8 mouse cellular contexts compared by ENCODE assay signal in genomic region chr11:3913316-3914108, GRCm38 (mm10). TPM values are rescaled to one million over a fixed set of nuclear protein-coding genes. Genes with fewer than 3 reads are reported as not detected.
A peak's percentile ranks its signal among the peaks of the same experiment; 100 is the strongest.
DNase-seq lines count a peak whose midpoint lies in the region; ATAC-seq and TF ChIP-seq lines count a peak whose summit lies in the region.

No protein-coding gene starts in this region.

- H3K9ac ChIP-seq in CH12.LX (ENCODE audit: insufficient read depth, low read depth) = peak overlapping the region; percentile 65
- peak overlapping the region; percentile 63 for H3K9ac ChIP-seq in forebrain, embryonic 11.5 days (ENCODE audit: low read length)
- H3K9ac ChIP-seq in heart, embryonic 15.5 days = peak overlapping the region; percentile 57
- no peak overlapping the region for H3K9ac ChIP-seq in liver, embryonic 14.5 days (replicated peaks)
- peak overlapping the region; percentile 22; the same call in 1 of the 2 replicates for H3K9ac ChIP-seq in stomach, embryonic 15.5 days

- H3K79me2 ChIP-seq in CH12.LX (replicated peaks; ENCODE audit: control insufficient read depth, extremely low read depth, insufficient read depth, poor library complexity, severe bottlenecking) = no peaks in the 10 kb centered on the region

- TF ChIP-seq POLR2A in CH12.LX (IDR thresholded peaks at IDR 0.05; ENCODE audit: low read depth, low read length) = peak; percentile 61

- peaks cover 13% of the 10 kb centered on the region for H3K27me3 ChIP-seq in CH12.LX (replicated peaks)
- peaks cover 2% of the 10 kb centered on the region; the same call in 1 of the 2 replicates for H3K27me3 ChIP-seq in forebrain, embryonic 11.5 days (ENCODE audit: control insufficient read depth, insufficient read depth, low read length)
- H3K27me3 ChIP-seq in heart, embryonic 15.5 days = no peaks in the 10 kb centered on the region
- peaks cover 27% of the 10 kb centered on the region for H3K27me3 ChIP-seq in liver, embryonic 14.5 days (ENCODE audit: control insufficient read depth, insufficient read depth, low read length)
- peaks cover 7% of the 10 kb centered on the region; the same call in 1 of the 2 replicates for H3K27me3 ChIP-seq in stomach, embryonic 15.5 days (replicated peaks)

- peaks cover 36 to 55% of the 10 kb centered on the region in 2 experiments for H3K4me1 ChIP-seq in CH12.LX (ENCODE audit: control insufficient read depth in 1 of 2, insufficient read depth in 2 of 2)
- H3K4me1 ChIP-seq in forebrain, embryonic 11.5 days (replicated peaks; ENCODE audit: control insufficient read depth, insufficient read depth, low read length) = peaks cover 16% of the 10 kb centered on the region
- peaks cover 42% of the 10 kb centered on the region for H3K4me1 ChIP-seq in heart, embryonic 15.5 days (replicated peaks)
- H3K4me1 ChIP-seq in liver, embryonic 14.5 days (replicated peaks; ENCODE audit: control insufficient read depth in 2 of 2, insufficient read depth in 2 of 2, low read length in 1 of 2) = peaks cover 4 to 8% of the 10 kb centered on the region in 2 experiments; a peak in 3 of 4 replicates
- peaks cover 34% of the 10 kb centered on the region for H3K4me1 ChIP-seq in stomach, embryonic 15.5 days

- TF ChIP-seq CTCF in CH12.LX (conservative IDR thresholded peaks at IDR 0.05 in 1 of 2, IDR thresholded peaks at IDR 0.05 in 1 of 2; ENCODE audit: low read depth in 2 of 2, low read length in 2 of 2) = no peak
- no peak for TF ChIP-seq CTCF in liver, embryonic 14.5 days (IDR thresholded peaks at IDR 0.05; ENCODE audit: low read depth)

- ATAC-seq in forebrain, embryonic 11.5 days (replicated peaks; ENCODE audit: low FRiP score) = peak; percentile 87
- ATAC-seq in heart, embryonic 15.5 days (replicated peaks; ENCODE audit: insufficient number of reproducible peaks, insufficient read depth, low FRiP score, low read depth) = peak; percentile 82
- peak; percentile 77 for ATAC-seq in liver, embryonic 14.5 days (ENCODE audit: insufficient read depth)
- peak; percentile 81 for ATAC-seq in stomach, embryonic 15.5 days (ENCODE audit: insufficient read depth, low FRiP score, low read depth)

- peak overlapping the region; percentile 15; the same call in 1 of the 2 replicates for H3K27ac ChIP-seq in CH12.LX (ENCODE audit: insufficient read depth, low read depth)
- H3K27ac ChIP-seq in forebrain, embryonic 11.5 days (ENCODE audit: low read depth, low read length) = no peak overlapping the region
- H3K27ac ChIP-seq in heart, embryonic 15.5 days = peak overlapping the region; percentile 50
- no peak overlapping the region for H3K27ac ChIP-seq in liver, embryonic 14.5 days
- peak overlapping the region; percentile 78 for H3K27ac ChIP-seq in stomach, embryonic 15.5 days

- no peak; the same call in 1 of the 2 replicates for TF ChIP-seq EP300 in CH12.LX (IDR thresholded peaks at IDR 0.05; ENCODE audit: low read length)
- no peak for TF ChIP-seq EP300 in liver, embryonic 14.5 days (IDR thresholded peaks at IDR 0.05; ENCODE audit: low read depth)

- TF ChIP-seq RAD21 in CH12.LX (IDR thresholded peaks at IDR 0.05; ENCODE audit: low read depth, low read length) = no peak

- H3K4me2 ChIP-seq in CH12.LX (ENCODE audit: insufficient read depth, low read depth, poor library complexity, severe bottlenecking) = peak overlapping the region; percentile 80
- peak overlapping the region; percentile 91 for H3K4me2 ChIP-seq in forebrain, embryonic 11.5 days (ENCODE audit: low read depth, low read length, severe bottlenecking)
- H3K4me2 ChIP-seq in heart, embryonic 15.5 days = peak overlapping the region; percentile 91
- H3K4me2 ChIP-seq in liver, embryonic 14.5 days (ENCODE audit: low read depth) = peak overlapping the region; percentile 58
- H3K4me2 ChIP-seq in stomach, embryonic 15.5 days = peak overlapping the region; percentile 83

- no peaks in the 10 kb centered on the region for H3K9me3 ChIP-seq in CH12.LX (replicated peaks; ENCODE audit: low read length)
- H3K9me3 ChIP-seq in forebrain, embryonic 11.5 days (ENCODE audit: control insufficient read depth, low read length) = no peaks in the 10 kb centered on the region
- no peaks in the 10 kb centered on the region for H3K9me3 ChIP-seq in heart, embryonic 15.5 days (replicated peaks)
- H3K9me3 ChIP-seq in liver, embryonic 14.5 days (ENCODE audit: control insufficient read depth, low read length) = no peaks in the 10 kb centered on the region
- no peaks in the 10 kb centered on the region for H3K9me3 ChIP-seq in stomach, embryonic 15.5 days

- peaks cover 0 to 6% of the 10 kb centered on the region in 2 experiments for H3K36me3 ChIP-seq in CH12.LX (replicated peaks in 1 of 2; ENCODE audit: control insufficient read depth in 1 of 2, insufficient read depth in 1 of 2, low read length in 1 of 2)
- H3K36me3 ChIP-seq in forebrain, embryonic 11.5 days (ENCODE audit: control insufficient read depth, insufficient read depth, low read length) = no peaks in the 10 kb centered on the region
- 0 out of 2 replicates have a peak, but pooled peaks cover 3% of the 10 kb centered on the region for H3K36me3 ChIP-seq in heart, embryonic 15.5 days
- H3K36me3 ChIP-seq in liver, embryonic 14.5 days (replicated peaks; ENCODE audit: control insufficient read depth, insufficient read depth, low read depth) = no peaks in the 10 kb centered on the region
- no peaks in the 10 kb centered on the region for H3K36me3 ChIP-seq in stomach, embryonic 15.5 days

- in situ Hi-C loops in CH12.LX (cut with MboI; ENCODE audit: low pct_ligation_motif_present, low pct_unique_long_range_greater_than_20kb, low sequenced_read_pairs) = loop anchor here (25.0 kb wide), 1 partner anchor 376 kb away; the partner anchor contains the start of gene Smtn

- under 1% methylated on average over 65 of the region's 65 CpGs for WGBS in forebrain, embryonic 11.5 days
- WGBS in heart, embryonic 15.5 days = under 1% methylated on average over 65 of the region's 65 CpGs
- under 1% methylated on average over 65 of the region's 65 CpGs for WGBS in liver, embryonic 14.5 days (ENCODE audit: insufficient replicate concordance)
- WGBS in stomach, embryonic 15.5 days = under 1% methylated on average over 65 of the region's 65 CpGs

- dilution Hi-C loops in CH12.LX (cut with MboI; ENCODE audit: extremely low pct_ligation_motif_present, extremely low pct_unique_long_range_greater_than_20kb, low sequenced_read_pairs) = no loop called here

- peak; percentile 85 for DNase-seq in CH12.LX (ENCODE audit: extremely low read depth)
- peak; percentile 61 for DNase-seq in c-Kit-positive CD71-positive TER-119-negative erythroid progenitor cells, embryonic 14.5 days (ENCODE audit: low read depth)
- peak; percentile 93 for DNase-seq in forebrain, embryonic 11.5 days (ENCODE audit: low spot score)
- peak; percentile 95 to 98 for DNase-seq in kidney, postnatal 25 days
- peak; percentile 46 to 55 (median 48) for DNase-seq in liver, embryonic 14.5 days (ENCODE audit: low read depth in 3 of 3, low spot score in 3 of 3)
- DNase-seq in neural tube, embryonic 10.5 days (ENCODE audit: extremely low spot score, low spot score) = peak; percentile 85

- H3K4me3 ChIP-seq in CH12.LX (replicated peaks in 1 of 3; ENCODE audit: low read depth in 2 of 3, low read length in 2 of 3, poor library complexity in 1 of 3) = peak overlapping the region; percentile 61 to 83 (median 75)
- H3K4me3 ChIP-seq in forebrain, embryonic 11.5 days (ENCODE audit: low read depth, low read length) = peak overlapping the region; percentile 54
- peak overlapping the region; percentile 57 for H3K4me3 ChIP-seq in heart, embryonic 15.5 days
- peak overlapping the region; percentile 37 to 38 for H3K4me3 ChIP-seq in liver, embryonic 14.5 days (ENCODE audit: insufficient read depth in 1 of 2, low read depth in 2 of 2, low read length in 2 of 2)
- peak overlapping the region; percentile 58 for H3K4me3 ChIP-seq in stomach, embryonic 15.5 days (replicated peaks)

RNA-seq across cellular contexts. Expression of gene Slc35e4, which starts 1.0 kb away (rescaled TPM):
- total RNA-seq in CH12.LX (2012; rRNA removed) (9.5 and 10.9 TPM in 2 replicates), CH12.LX (2014; rRNA removed) (3.3 and 4.5 TPM in 2 replicates)
- polyA plus RNA-seq in CH12.LX (2012; ENCODE audit: insufficient read length, low read depth) = 4.0 and 4.6 TPM in 2 replicates
- 3.5 and 3.9 TPM in 2 replicates for polyA plus RNA-seq in forebrain, embryonic 11.5 days (2014; fragmentation: Nextera tagmentation; extraction: Ambion mirVana)
- polyA plus RNA-seq in heart, embryonic 15.5 days (2015; fragmentation: Nextera tagmentation; extraction: Ambion mirVana) = 3.6 and 4.4 TPM in 2 replicates
- polyA plus RNA-seq in liver, embryonic 14.5 days (2012; rRNA removed) = 0.22 and 0.31 TPM in 2 replicates
- polyA plus RNA-seq in liver, embryonic 14.5 days (2014; fragmentation: Nextera tagmentation; extraction: Ambion mirVana) = 0.33 and 0.37 TPM in 2 replicates
- 4.0 and 4.7 TPM in 2 replicates for polyA plus RNA-seq in stomach, embryonic 15.5 days (2015; fragmentation: Nextera tagmentation; extraction: Ambion mirVana)

RNA-seq across cellular contexts. Expression of gene Tcn2, which starts 18.4 kb away (rescaled TPM):
- total RNA-seq in CH12.LX (2012; rRNA removed) = 4.7 and 8.6 TPM in 2 replicates
- 1.2 and 1.3 TPM in 2 replicates for total RNA-seq in CH12.LX (2014; rRNA removed)
- polyA plus RNA-seq in CH12.LX (2012; ENCODE audit: insufficient read length, low read depth) = 2.5 and 2.7 TPM in 2 replicates
- 23.1 and 26.0 TPM in 2 replicates for polyA plus RNA-seq in forebrain, embryonic 11.5 days (2014; fragmentation: Nextera tagmentation; extraction: Ambion mirVana)
- polyA plus RNA-seq in heart, embryonic 15.5 days (2015; fragmentation: Nextera tagmentation; extraction: Ambion mirVana) = 64.0 and 73.4 TPM in 2 replicates
- 14.6 and 16.7 TPM in 2 replicates for polyA plus RNA-seq in liver, embryonic 14.5 days (2012; rRNA removed)
- 16.3 and 17.5 TPM in 2 replicates for polyA plus RNA-seq in liver, embryonic 14.5 days (2014; fragmentation: Nextera tagmentation; extraction: Ambion mirVana)
- 40.0 and 43.6 TPM in 2 replicates for polyA plus RNA-seq in stomach, embryonic 15.5 days (2015; fragmentation: Nextera tagmentation; extraction: Ambion mirVana)

RNA-seq across cellular contexts. Expression of gene Dusp18, which starts 18.5 kb away (rescaled TPM):
- total RNA-seq in CH12.LX (2012; rRNA removed) = 4.7 and 4.8 TPM in 2 replicates
- 2.3 and 2.8 TPM in 2 replicates for total RNA-seq in CH12.LX (2014; rRNA removed)
- polyA plus RNA-seq in CH12.LX (2012; ENCODE audit: insufficient read length, low read depth) = 5.5 and 6.6 TPM in 2 replicates
- polyA plus RNA-seq in forebrain, embryonic 11.5 days (2014; fragmentation: Nextera tagmentation; extraction: Ambion mirVana) = 22.5 and 23.7 TPM in 2 replicates
- polyA plus RNA-seq in heart, embryonic 15.5 days (2015; fragmentation: Nextera tagmentation; extraction: Ambion mirVana) = 9.5 and 9.8 TPM in 2 replicates
- 0.15 and 0.16 TPM in 2 replicates for polyA plus RNA-seq in liver, embryonic 14.5 days (2012; rRNA removed)
- 0.20 and 0.27 TPM in 2 replicates for polyA plus RNA-seq in liver, embryonic 14.5 days (2014; fragmentation: Nextera tagmentation; extraction: Ambion mirVana)
- polyA plus RNA-seq in stomach, embryonic 15.5 days (2015; fragmentation: Nextera tagmentation; extraction: Ambion mirVana) = 8.0 and 8.1 TPM in 2 replicates

RNA-seq across cellular contexts. Expression of gene 4921536K21Rik, which starts 18.6 kb away (rescaled TPM):
- 0.08 and 0.21 TPM in 2 replicates for total RNA-seq in CH12.LX (2012; rRNA removed)
- 0.08 TPM in 1 of 2 replicates, not detected in the other for total RNA-seq in CH12.LX (2014; rRNA removed)
- 0.56 and 0.61 TPM in 2 replicates for polyA plus RNA-seq in CH12.LX (2012; ENCODE audit: insufficient read length, low read depth)
- 0.51 and 0.60 TPM in 2 replicates for polyA plus RNA-seq in forebrain, embryonic 11.5 days (2014; fragmentation: Nextera tagmentation; extraction: Ambion mirVana)
- polyA plus RNA-seq in heart, embryonic 15.5 days (2015; fragmentation: Nextera tagmentation; extraction: Ambion mirVana) = 0.06 and 0.21 TPM in 2 replicates
- polyA plus RNA-seq in liver, embryonic 14.5 days (2012; rRNA removed) = 0.02 and 0.06 TPM in 2 replicates
- not detected in 2 replicates for polyA plus RNA-seq in liver, embryonic 14.5 days (2014; fragmentation: Nextera tagmentation; extraction: Ambion mirVana)
- 0.19 and 0.32 TPM in 2 replicates for polyA plus RNA-seq in stomach, embryonic 15.5 days (2015; fragmentation: Nextera tagmentation; extraction: Ambion mirVana)

RNA-seq across cellular contexts. Expression of gene Osbp2, which starts 49.8 kb away (rescaled TPM):
- total RNA-seq in CH12.LX (2012; rRNA removed) (not detected in 2 replicates), CH12.LX (2014; rRNA removed) (not detected in 2 replicates)
- polyA plus RNA-seq in CH12.LX (2012; ENCODE audit: insufficient read length, low read depth) = not detected in 2 replicates
- polyA plus RNA-seq in forebrain, embryonic 11.5 days (2014; fragmentation: Nextera tagmentation; extraction: Ambion mirVana) = 1.2 and 2.0 TPM in 2 replicates
- polyA plus RNA-seq in heart, embryonic 15.5 days (2015; fragmentation: Nextera tagmentation; extraction: Ambion mirVana) = 0.89 and 1.5 TPM in 2 replicates
- polyA plus RNA-seq in liver, embryonic 14.5 days (2012; rRNA removed) = 0.03 and 0.40 TPM in 2 replicates
- 0.05 and 0.18 TPM in 2 replicates for polyA plus RNA-seq in liver, embryonic 14.5 days (2014; fragmentation: Nextera tagmentation; extraction: Ambion mirVana)
- 0.39 and 0.40 TPM in 2 replicates for polyA plus RNA-seq in stomach, embryonic 15.5 days (2015; fragmentation: Nextera tagmentation; extraction: Ambion mirVana)

Comparison
In these comparisons a context has a peak if more than half of its experiments do, and no peak if none do; other contexts are left out.
1. H3K27ac ChIP-seq: peak in CH12.LX (single experiment), heart, embryonic 15.5 days (single experiment) and stomach, embryonic 15.5 days (single experiment); none in forebrain, embryonic 11.5 days (single experiment) and liver, embryonic 14.5 days (single experiment).
2. Peak in every context shown above with its lines, with median percentiles within 50 percentile points of each other: DNase-seq, H3K4me2 ChIP-seq, H3K4me3 ChIP-seq and ATAC-seq.